Mouse (Mus musculus): Measurements from ENCODE around the gene Krt84. TPM values are rescaled to one million over a fixed set of nuclear protein-coding genes. Genes with fewer than 3 reads are reported as not detected.
"Not testable (repeated sequence)": the region's sequence is repeated elsewhere in the genome, so short reads cannot be mapped to it uniquely, and the experiment has no call there.

Gene Krt84
- total RNA-seq (2021), result not detected
- long read RNA-seq, experiment 1, result 0 reads
- long read RNA-seq, experiment 2, result 0 reads

GRCm38 (mm10) chr15:101532720-101533119 is at the start of gene Krt84:
Gene Krt84 (minus strand): TSS chr15:101532820.
- no peak for DNase-seq (ENCODE audit: low spot score)

- no peak for DNase-seq (ENCODE audit: low spot score)
Observed at GRCm38 (mm10) chr15:101581701-101582100, 49.1 kb upstream of the Krt84 start.

GRCm38 (mm10) chr15:101575506-101575905 is 42.9 kb upstream of the Krt84 start:
- no peak for DNase-seq (ENCODE audit: low spot score)

GRCm38 (mm10) chr15:101573796-101574345 is 41.3 kb upstream of the Krt84 start, which contains the start of gene Krt75:
Gene Krt75 (minus strand): TSS chr15:101573904.
- no peak for DNase-seq (ENCODE audit: low spot score)

- DNase-seq (ENCODE audit: low spot score), result no peak
Observed at GRCm38 (mm10) chr15:101567780-101568179, 35.2 kb upstream of the Krt84 start.

GRCm38 (mm10) chr15:101562850-101563249 is 30.2 kb upstream of the Krt84 start, which contains the start of gene Krt90:
Gene Krt90 (minus strand): TSS chr15:101562950.
- DNase-seq (ENCODE audit: low spot score), result no peak

GRCm38 (mm10) chr15:101558034-101558646 is 25.5 kb upstream of the Krt84 start:
- DNase-seq (ENCODE audit: low spot score), result no peak

- no peak for DNase-seq (ENCODE audit: low spot score)
Observed at GRCm38 (mm10) chr15:101553169-101553568, 20.5 kb upstream of the Krt84 start.

- no peak for DNase-seq (ENCODE audit: low spot score)
Observed at GRCm38 (mm10) chr15:101552188-101552587, 19.6 kb upstream of the Krt84 start.

- no peak for DNase-seq (ENCODE audit: low spot score)
Observed at GRCm38 (mm10) chr15:101550567-101550966, 17.9 kb upstream of the Krt84 start, which contains the start of gene Krt82. Gene Krt82 (minus strand): TSS chr15:101550667.

GRCm38 (mm10) chr15:101544478-101544877 is 11.9 kb upstream of the Krt84 start:
- DNase-seq (ENCODE audit: low spot score), result no peak

GRCm38 (mm10) chr15:101542543-101542942 is 9.9 kb upstream of the Krt84 start:
- DNase-seq (ENCODE audit: low spot score), result no peak

GRCm38 (mm10) chr15:101538580-101538900 is 5.9 kb upstream of the Krt84 start:
- DNase-seq (ENCODE audit: low spot score), result no peak

- no peak for DNase-seq (ENCODE audit: low spot score)
Observed at GRCm38 (mm10) chr15:101537864-101538579, 5.4 kb upstream of the Krt84 start.

- DNase-seq (ENCODE audit: low spot score), result no peak
Observed at GRCm38 (mm10) chr15:101536054-101536850, 3.6 kb upstream of the Krt84 start.

- no peak for DNase-seq (ENCODE audit: low spot score)
Observed at GRCm38 (mm10) chr15:101522556-101523232, 9.9 kb downstream of the Krt84 start.

GRCm38 (mm10) chr15:101519792-101520191 is 12.8 kb downstream of the Krt84 start:
- peak; percentile 69 for DNase-seq (ENCODE audit: low spot score)

GRCm38 (mm10) chr15:101517161-101517560 is 15.5 kb downstream of the Krt84 start, which contains the start of gene Gm49425:
Gene Gm49425 (minus strand): TSS chr15:101517261.
- DNase-seq (ENCODE audit: low spot score), result not testable (repeated sequence)

- no peak for DNase-seq (ENCODE audit: low spot score)
Observed at GRCm38 (mm10) chr15:101508247-101508646, 24.4 kb downstream of the Krt84 start.

GRCm38 (mm10) chr15:101506896-101507758 is 25.5 kb downstream of the Krt84 start:
- DNase-seq (ENCODE audit: low spot score), result no peak
